19 mouse cellular contexts compared by ENCODE assay signal in genomic region chr17:29358928-29359327, GRCm38 (mm10). TPM values are rescaled to one million over a fixed set of nuclear protein-coding genes. Genes with fewer than 3 reads are reported as not detected.
DNase-seq lines count a peak whose midpoint lies in the region; ATAC-seq and TF ChIP-seq lines count a peak whose summit lies in the region.
"Had no signal": no experiment of that assay in that cellular context is flagged by ENCODE, and none has a peak within 500 bp of the region (broad histone marks: within the 10 kb centered on the region; RNA-seq: fewer than 3 reads in every experiment).

No protein-coding gene starts in this region.

- no peaks in the 10 kb centered on the region for H3K9me3 ChIP-seq in forebrain, embryonic 10.5 days
- H3K9me3 ChIP-seq in forebrain, embryonic 12.5 days = no peaks in the 10 kb centered on the region
- no peaks in the 10 kb centered on the region for H3K9me3 ChIP-seq in hindbrain, postnatal 0 days (ENCODE audit: low read length)
- H3K9me3 ChIP-seq in hindbrain, embryonic 13.5 days = no peaks in the 10 kb centered on the region
- H3K9me3 ChIP-seq in midbrain, postnatal 0 days (ENCODE audit: low read length) = no peaks in the 10 kb centered on the region
- H3K9me3 ChIP-seq in midbrain, embryonic 16.5 days (replicated peaks; ENCODE audit: control insufficient read depth, low read length, poor library complexity, severe bottlenecking) = no peaks in the 10 kb centered on the region
- H3K9me3 ChIP-seq: embryonic facial prominence, embryonic 15.5 days; heart, embryonic 13.5 days had no signal

- no peak overlapping the region for H3K4me2 ChIP-seq in forebrain, embryonic 12.5 days
- H3K4me2 ChIP-seq in hindbrain, postnatal 0 days (ENCODE audit: low read depth, low read length) = no peak overlapping the region
- H3K4me2 ChIP-seq in hindbrain, embryonic 13.5 days = no peak overlapping the region
- H3K4me2 ChIP-seq in midbrain, postnatal 0 days (ENCODE audit: low read depth, low read length, poor library complexity, severe bottlenecking) = no peak overlapping the region
- H3K4me2 ChIP-seq in midbrain, embryonic 16.5 days (ENCODE audit: low read length) = no peak overlapping the region
- H3K4me2 ChIP-seq: embryonic facial prominence, embryonic 15.5 days; heart, embryonic 13.5 days; hindbrain, embryonic 14.5 days had no signal

- H3K4me1 ChIP-seq in forebrain, embryonic 10.5 days = peaks cover 57% of the 10 kb centered on the region
- peaks cover 35% of the 10 kb centered on the region for H3K4me1 ChIP-seq in forebrain, embryonic 12.5 days
- H3K4me1 ChIP-seq in hindbrain, postnatal 0 days (ENCODE audit: insufficient read depth, low read length) = peaks cover 18% of the 10 kb centered on the region
- H3K4me1 ChIP-seq in hindbrain, embryonic 13.5 days (replicated peaks) = peaks cover 27% of the 10 kb centered on the region
- peaks cover 8% of the 10 kb centered on the region for H3K4me1 ChIP-seq in midbrain, postnatal 0 days (ENCODE audit: insufficient read depth, low read length)
- H3K4me1 ChIP-seq in midbrain, embryonic 16.5 days (ENCODE audit: control insufficient read depth, insufficient read depth, low read length) = peaks cover 28% of the 10 kb centered on the region

- H3K4me3 ChIP-seq in forebrain, embryonic 10.5 days = no peak overlapping the region
- no peak overlapping the region for H3K4me3 ChIP-seq in forebrain, embryonic 12.5 days (replicated peaks)
- H3K4me3 ChIP-seq in hindbrain, postnatal 0 days (ENCODE audit: low read length) = no peak overlapping the region
- H3K4me3 ChIP-seq in hindbrain, embryonic 13.5 days = no peak overlapping the region
- H3K4me3 ChIP-seq in midbrain, postnatal 0 days (ENCODE audit: low read depth, low read length) = no peak overlapping the region
- H3K4me3 ChIP-seq in midbrain, embryonic 16.5 days (ENCODE audit: low read depth, low read length) = no peak overlapping the region
- H3K4me3 ChIP-seq: embryonic facial prominence, embryonic 15.5 days; erythroblast, embryonic 14.5 days; heart, embryonic 13.5 days had no signal

- peak overlapping the region; percentile 69 for H3K27ac ChIP-seq in forebrain, embryonic 10.5 days
- no peak overlapping the region for H3K27ac ChIP-seq in forebrain, embryonic 12.5 days
- no peak overlapping the region for H3K27ac ChIP-seq in hindbrain, postnatal 0 days
- no peak overlapping the region for H3K27ac ChIP-seq in hindbrain, embryonic 13.5 days
- H3K27ac ChIP-seq in midbrain, postnatal 0 days (ENCODE audit: low read depth, low read length) = no peak overlapping the region
- no peak overlapping the region for H3K27ac ChIP-seq in midbrain, embryonic 16.5 days (ENCODE audit: low read length)
- H3K27ac ChIP-seq: embryonic facial prominence, embryonic 15.5 days; heart, embryonic 13.5 days; hindbrain, embryonic 14.5 days had no signal

- no peaks in the 10 kb centered on the region for H3K27me3 ChIP-seq in forebrain, embryonic 10.5 days (ENCODE audit: poor library complexity, severe bottlenecking)
- no peaks in the 10 kb centered on the region for H3K27me3 ChIP-seq in forebrain, embryonic 12.5 days
- no peaks in the 10 kb centered on the region for H3K27me3 ChIP-seq in hindbrain, postnatal 0 days (ENCODE audit: insufficient read depth, low read length)
- no peaks in the 10 kb centered on the region for H3K27me3 ChIP-seq in hindbrain, embryonic 13.5 days
- no peaks in the 10 kb centered on the region for H3K27me3 ChIP-seq in midbrain, postnatal 0 days (ENCODE audit: insufficient read depth, low read length)
- H3K27me3 ChIP-seq in midbrain, embryonic 16.5 days (ENCODE audit: control insufficient read depth, insufficient read depth, low read depth, low read length) = no peaks in the 10 kb centered on the region
- H3K27me3 ChIP-seq: embryonic facial prominence, embryonic 15.5 days; heart, embryonic 13.5 days had no signal

- H3K36me3 ChIP-seq in forebrain, embryonic 10.5 days (replicated peaks) = no peaks in the 10 kb centered on the region
- H3K36me3 ChIP-seq in forebrain, embryonic 12.5 days (replicated peaks) = no peaks in the 10 kb centered on the region
- H3K36me3 ChIP-seq in hindbrain, postnatal 0 days (ENCODE audit: insufficient read depth, low read length) = no peaks in the 10 kb centered on the region
- no peaks in the 10 kb centered on the region for H3K36me3 ChIP-seq in hindbrain, embryonic 13.5 days
- H3K36me3 ChIP-seq in midbrain, postnatal 0 days (ENCODE audit: insufficient read depth, low read length) = no peaks in the 10 kb centered on the region
- no peaks in the 10 kb centered on the region for H3K36me3 ChIP-seq in midbrain, embryonic 16.5 days (ENCODE audit: control insufficient read depth, insufficient read depth, low read length)
- H3K36me3 ChIP-seq: embryonic facial prominence, embryonic 15.5 days; heart, embryonic 13.5 days had no signal

- 49% methylated on average over 3 of the region's 3 CpGs for WGBS in forebrain, embryonic 10.5 days
- 44% methylated on average over 3 of the region's 3 CpGs for WGBS in forebrain, embryonic 12.5 days
- 57% methylated on average over 3 of the region's 3 CpGs for WGBS in hindbrain, postnatal 0 days
- WGBS in hindbrain, embryonic 13.5 days = 65% methylated on average over 3 of the region's 3 CpGs
- 42% methylated on average over 3 of the region's 3 CpGs for WGBS in midbrain, postnatal 0 days
- WGBS in midbrain, embryonic 16.5 days = 52% methylated on average over 3 of the region's 3 CpGs

- no peak for ATAC-seq in forebrain, embryonic 12.5 days (ENCODE audit: low FRiP score)
- no peak for ATAC-seq in hindbrain, postnatal 0 days
- no peak for ATAC-seq in hindbrain, embryonic 13.5 days (ENCODE audit: low FRiP score)
- no peak for ATAC-seq in midbrain, postnatal 0 days (ENCODE audit: low FRiP score)
- no peak for ATAC-seq in midbrain, embryonic 16.5 days
- ATAC-seq: forebrain, embryonic 16.5 days; inflammation-experienced regulatory T-cells, adult 6 months had no signal

- H3K9ac ChIP-seq in forebrain, embryonic 12.5 days = no peak overlapping the region
- H3K9ac ChIP-seq in hindbrain, postnatal 0 days (replicated peaks; ENCODE audit: low read length) = no peak overlapping the region
- H3K9ac ChIP-seq in hindbrain, embryonic 13.5 days = no peak overlapping the region
- no peak overlapping the region for H3K9ac ChIP-seq in midbrain, postnatal 0 days (replicated peaks; ENCODE audit: low read length, poor library complexity, severe bottlenecking)
- no peak overlapping the region for H3K9ac ChIP-seq in midbrain, embryonic 16.5 days (ENCODE audit: low read depth, low read length)
- H3K9ac ChIP-seq: embryonic facial prominence, embryonic 15.5 days; heart, embryonic 13.5 days; hindbrain, embryonic 14.5 days had no signal

- DNase-seq in forebrain, embryonic 10.5 days (ENCODE audit: extremely low spot score, low spot score) = no peak
- DNase-seq in hindbrain, postnatal 0 days (ENCODE audit: low spot score) = peak; percentile 55
- DNase-seq in midbrain, postnatal 0 days (ENCODE audit: low spot score) = peak; percentile 47
- no peak for DNase-seq in adrenal gland, postnatal 36 days
- DNase-seq: adrenal gland, postnatal 10 days; cerebellum, adult 18-20 months; cerebellum, postnatal 14 days; embryo, embryonic 11 days; gastrocnemius, postnatal 25 days; heart, postnatal 4 days had no signal

- TF ChIP-seq CTCF in hindbrain, postnatal 0 days (IDR thresholded peaks at IDR 0.05; ENCODE audit: low read depth) = no peak
- no peak for TF ChIP-seq CTCF in midbrain, postnatal 0 days (IDR thresholded peaks at IDR 0.05)

RNA-seq across cellular contexts. Expression of gene Fgd2, which starts 1.8 kb away (rescaled TPM):
- polyA plus RNA-seq in forebrain, embryonic 10.5 days (2016; fragmentation: Nextera tagmentation; extraction: Ambion mirVana) = 5.4 and 6.3 TPM in 2 replicates
- polyA plus RNA-seq in forebrain, embryonic 12.5 days (2016; fragmentation: Nextera tagmentation; extraction: Ambion mirVana) = 3.4 and 3.7 TPM in 2 replicates
- total RNA-seq in hindbrain, postnatal 0 days (2014; rRNA removed) = 14.7 and 19.1 TPM in 2 replicates
- 10.3 and 10.9 TPM in 2 replicates for polyA plus RNA-seq in hindbrain, postnatal 0 days (2015; fragmentation: Nextera tagmentation; extraction: Ambion mirVana)
- polyA plus RNA-seq in hindbrain, embryonic 13.5 days (2015; fragmentation: Nextera tagmentation; extraction: Ambion mirVana) = 3.8 and 5.3 TPM in 2 replicates
- 13.4 and 27.3 TPM in 2 replicates for total RNA-seq in midbrain, postnatal 0 days (2014; rRNA removed)
- polyA plus RNA-seq in midbrain, postnatal 0 days (2015; fragmentation: Nextera tagmentation; extraction: Ambion mirVana) = 14.4 and 16.5 TPM in 2 replicates
- 8.6 and 12.7 TPM in 2 replicates for polyA plus RNA-seq in midbrain, embryonic 16.5 days (2015; fragmentation: Nextera tagmentation; extraction: Ambion mirVana)
- total RNA-seq in adrenal gland, postnatal 36 days (2021) = 1 to 10 TPM; 2.6 to 3.6 TPM

RNA-seq across cellular contexts. Expression of gene Mtch1, which starts 11.2 kb away (rescaled TPM):
- polyA plus RNA-seq in forebrain, embryonic 10.5 days (2016; fragmentation: Nextera tagmentation; extraction: Ambion mirVana) = 255 and 270 TPM in 2 replicates
- 381 and 393 TPM in 2 replicates for polyA plus RNA-seq in forebrain, embryonic 12.5 days (2016; fragmentation: Nextera tagmentation; extraction: Ambion mirVana)
- total RNA-seq in hindbrain, postnatal 0 days (2014; rRNA removed) = 622 and 633 TPM in 2 replicates
- polyA plus RNA-seq in hindbrain, postnatal 0 days (2015; fragmentation: Nextera tagmentation; extraction: Ambion mirVana) = 464 and 500 TPM in 2 replicates
- polyA plus RNA-seq in hindbrain, embryonic 13.5 days (2015; fragmentation: Nextera tagmentation; extraction: Ambion mirVana) = 423 TPM in 2 replicates
- 605 and 625 TPM in 2 replicates for total RNA-seq in midbrain, postnatal 0 days (2014; rRNA removed)
- polyA plus RNA-seq in midbrain, postnatal 0 days (2015; fragmentation: Nextera tagmentation; extraction: Ambion mirVana) = 510 and 517 TPM in 2 replicates
- polyA plus RNA-seq in midbrain, embryonic 16.5 days (2015; fragmentation: Nextera tagmentation; extraction: Ambion mirVana) = 463 and 470 TPM in 2 replicates
- total RNA-seq in adrenal gland, postnatal 36 days (2021) = 100 to 1,000 TPM; 249 to 251 TPM

RNA-seq across cellular contexts. Expression of gene Pi16, which starts 41.4 kb away (rescaled TPM):
- 0.71 and 0.73 TPM in 2 replicates for polyA plus RNA-seq in forebrain, embryonic 10.5 days (2016; fragmentation: Nextera tagmentation; extraction: Ambion mirVana)
- 1.8 and 2.2 TPM in 2 replicates for polyA plus RNA-seq in forebrain, embryonic 12.5 days (2016; fragmentation: Nextera tagmentation; extraction: Ambion mirVana)
- 2.3 and 2.8 TPM in 2 replicates for total RNA-seq in hindbrain, postnatal 0 days (2014; rRNA removed)
- 1.7 and 2.3 TPM in 2 replicates for polyA plus RNA-seq in hindbrain, postnatal 0 days (2015; fragmentation: Nextera tagmentation; extraction: Ambion mirVana)
- 1.3 and 2.0 TPM in 2 replicates for polyA plus RNA-seq in hindbrain, embryonic 13.5 days (2015; fragmentation: Nextera tagmentation; extraction: Ambion mirVana)
- total RNA-seq in midbrain, postnatal 0 days (2014; rRNA removed) = 4.3 and 4.6 TPM in 2 replicates
- polyA plus RNA-seq in midbrain, postnatal 0 days (2015; fragmentation: Nextera tagmentation; extraction: Ambion mirVana) = 3.3 and 4.0 TPM in 2 replicates
- polyA plus RNA-seq in midbrain, embryonic 16.5 days (2015; fragmentation: Nextera tagmentation; extraction: Ambion mirVana) = 3.3 and 4.4 TPM in 2 replicates
- total RNA-seq in adrenal gland, postnatal 36 days (2021) = 10 to 100 TPM; 29.3 to 50.8 TPM

Comparison
In these comparisons a context has a peak if more than half of its experiments do, and no peak if none do; other contexts are left out.
1. DNase-seq: peak in hindbrain, postnatal 0 days (single experiment) and midbrain, postnatal 0 days (single experiment); none in forebrain, embryonic 10.5 days (single experiment) and adrenal gland, postnatal 36 days (0 of 2).